Mouse (Mus musculus): ENCODE measurements around the gene Parn.

GRCm38 (mm10) chr16:13640064-13640463 is 27.9 kb downstream of the Parn start:
- TF ChIP-seq POLR2A (IDR thresholded peaks at IDR 0.05; ENCODE audit: control insufficient read depth, low read depth, low read length) (no peak), CTCF (IDR thresholded peaks at IDR 0.05; ENCODE audit: control insufficient read depth, insufficient read depth, insufficient replicate concordance, low read depth, low read length) (no peak)
